ENCODE assay signal across 24 mouse cellular contexts in the genomic region with DNA sequence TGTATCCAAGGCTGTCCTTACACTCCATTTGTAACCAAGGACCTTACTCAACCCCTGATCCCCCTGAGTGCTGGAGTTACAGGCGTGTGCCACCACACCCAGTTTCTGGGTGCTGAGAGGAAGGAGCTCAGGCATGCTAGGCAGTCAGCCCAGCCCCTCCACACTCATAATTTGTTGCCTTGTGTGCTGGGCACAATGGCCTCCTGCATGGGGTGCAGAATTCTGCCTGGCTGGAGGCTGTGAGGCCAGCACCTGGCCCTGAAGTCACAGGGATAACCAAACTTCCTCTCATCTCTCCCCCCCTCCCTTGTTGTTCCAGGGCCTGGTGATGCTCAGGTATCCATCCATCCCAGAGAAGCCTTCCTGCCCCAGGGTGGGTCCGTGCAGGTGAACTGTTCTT. TPM values are rescaled to one million over a fixed set of nuclear protein-coding genes. Genes with fewer than 3 reads are reported as not detected.
DNase-seq lines count a peak whose midpoint lies in the region; ATAC-seq lines count a peak whose summit lies in the region.
"Had no signal": no experiment of that assay in that cellular context is flagged by ENCODE, and none has a peak within 500 bp of the region (broad histone marks: within the 10 kb centered on the region; RNA-seq: fewer than 3 reads in every experiment).

No protein-coding gene starts in this region.

- H3K4me2 ChIP-seq in liver, embryonic 13.5 days, result no peak overlapping the region
- H3K4me2 ChIP-seq: embryonic facial prominence, embryonic 12.5 days; forebrain, embryonic 13.5 days; forebrain, embryonic 15.5 days had no signal

- no peak for ATAC-seq in liver, embryonic 13.5 days (ENCODE audit: low read depth)
- no peak for ATAC-seq in megakaryocyte, adult 5-6 weeks (ENCODE audit: poor library complexity, severe bottlenecking)
- ATAC-seq: activated CD4-positive, CD25-positive, alpha-beta regulatory T cell, adult 4 months; CD4-positive, CD25-positive, alpha-beta regulatory T cell, adult 4 months; forebrain, embryonic 13.5 days; forebrain, embryonic 15.5 days; Patski had no signal

- H3K9me3 ChIP-seq in liver, embryonic 13.5 days (replicated peaks), result no peaks in the 10 kb centered on the region
- H3K9me3 ChIP-seq in megakaryocyte, embryonic 14.5 days, result no peaks in the 10 kb centered on the region
- H3K9me3 ChIP-seq: embryonic facial prominence, embryonic 10.5 days; embryonic facial prominence, embryonic 12.5 days; forebrain, embryonic 13.5 days; forebrain, embryonic 15.5 days; G1E had no signal

- H3K9ac ChIP-seq in liver, embryonic 13.5 days, result 0 out of 2 replicates have a peak overlapping the region, but pooled peaks have one; percentile 3
- H3K9ac ChIP-seq: embryonic facial prominence, embryonic 12.5 days; forebrain, embryonic 13.5 days; forebrain, embryonic 15.5 days had no signal

- DNase-seq in heart, adult 11 months, result peak; percentile 92
- no peak for DNase-seq in heart, postnatal 36 days
- DNase-seq in liver, embryonic 13.5 days, result no peak
- no peak for DNase-seq in liver
- no peak for DNase-seq in gastrocnemius, postnatal 36 days
- DNase-seq: adrenal gland, adult 8-10 months; adrenal gland, postnatal 36 days; B cell, adult 2 months; cerebellum, adult 11-12 months; cerebellum, adult 2 months; cerebellum, adult 9-10 months; cerebellum, postnatal 10 days; cerebellum, postnatal 25 days had no signal

- no peak overlapping the region for H3K27ac ChIP-seq in liver, embryonic 13.5 days
- H3K27ac ChIP-seq: embryonic facial prominence, embryonic 10.5 days; embryonic facial prominence, embryonic 12.5 days; forebrain, embryonic 13.5 days; forebrain, embryonic 15.5 days had no signal

- WGBS in liver, embryonic 13.5 days (ENCODE audit: insufficient replicate concordance), result 57% methylated on average over 2 of the region's 2 CpGs

- peaks cover 37% of the 10 kb centered on the region for H3K4me1 ChIP-seq in liver, embryonic 13.5 days (replicated peaks)
- H3K4me1 ChIP-seq in megakaryocyte, embryonic 14.5 days, result peaks cover 49% of the 10 kb centered on the region

- intact Hi-C loops in heart, postnatal 36 days (cut with DNase I), result no loop called here
- intact Hi-C loops in gastrocnemius, postnatal 36 days (cut with DNase I), result no loop called here

- H3K36me3 ChIP-seq in liver, embryonic 13.5 days, result no peaks in the 10 kb centered on the region; the same call in 1 of the 2 replicates
- peaks cover 16% of the 10 kb centered on the region for H3K36me3 ChIP-seq in megakaryocyte, embryonic 14.5 days (replicated peaks; ENCODE audit: low read length)
- H3K36me3 ChIP-seq: embryonic facial prominence, embryonic 10.5 days; embryonic facial prominence, embryonic 12.5 days; forebrain, embryonic 15.5 days had no signal

- no peak overlapping the region for H3K4me3 ChIP-seq in liver, embryonic 13.5 days (replicated peaks)
- peak overlapping the region; percentile 73 for H3K4me3 ChIP-seq in megakaryocyte, embryonic 14.5 days (replicated peaks)
- H3K4me3 ChIP-seq: embryonic facial prominence, embryonic 10.5 days; embryonic facial prominence, embryonic 12.5 days; forebrain, embryonic 13.5 days; forebrain, embryonic 15.5 days had no signal

- peaks cover 49% of the 10 kb centered on the region for H3K27me3 ChIP-seq in liver, embryonic 13.5 days
- peaks cover 60% of the 10 kb centered on the region for H3K27me3 ChIP-seq in megakaryocyte, embryonic 14.5 days (replicated peaks)

RNA-seq across cellular contexts. Expression of a gene that starts 2.8 kb away (rescaled TPM):
- total RNA-seq in heart, postnatal 36 days (2021), result 1 to 10 TPM; 8.5 to 9.9 TPM
- 9.6 and 9.7 TPM in 2 replicates for polyA plus RNA-seq in liver, embryonic 13.5 days (2015; fragmentation: Nextera tagmentation; extraction: Ambion mirVana)
- 8.8 and 10.8 TPM in 2 replicates for polyA plus RNA-seq in megakaryocyte, embryonic 14.5 days (2012; ENCODE audit: insufficient read depth, low replicate concordance)
- 9.6 and 15.3 TPM in 2 replicates for total RNA-seq in megakaryocyte, adult 5-6 weeks (2015)
- total RNA-seq in megakaryocyte, adult 5-6 weeks (2017), result 19.5 and 20.5 TPM in 2 replicates
- total RNA-seq in gastrocnemius, postnatal 36 days (2021), result 1 to 10 TPM; 1.9 to 2.1 TPM

RNA-seq across cellular contexts. Expression of a gene that starts 10.6 kb away (rescaled TPM):
- 1 to 10 TPM in 1 of 2 experiments, under 1 TPM in 1; 0.65 to 1.1 TPM for total RNA-seq in heart, postnatal 36 days (2021)
- 244 and 254 TPM in 2 replicates for polyA plus RNA-seq in liver, embryonic 13.5 days (2015; fragmentation: Nextera tagmentation; extraction: Ambion mirVana)
- 5.3 and 7.9 TPM in 2 replicates for polyA plus RNA-seq in megakaryocyte, embryonic 14.5 days (2012; ENCODE audit: insufficient read depth, low replicate concordance)
- total RNA-seq in megakaryocyte, adult 5-6 weeks (2015), result 0.91 and 1.1 TPM in 2 replicates
- total RNA-seq in megakaryocyte, adult 5-6 weeks (2017), result 0.44 and 2.4 TPM in 2 replicates
- 1 to 10 TPM; 1.2 to 1.7 TPM for total RNA-seq in gastrocnemius, postnatal 36 days (2021)

RNA-seq across cellular contexts. Expression of a gene that starts 13.3 kb away (rescaled TPM):
- not detected for total RNA-seq in heart, postnatal 36 days (2021)
- 0.21 and 0.29 TPM in 2 replicates for polyA plus RNA-seq in liver, embryonic 13.5 days (2015; fragmentation: Nextera tagmentation; extraction: Ambion mirVana)
- 3.0 and 9.9 TPM in 2 replicates for polyA plus RNA-seq in megakaryocyte, embryonic 14.5 days (2012; ENCODE audit: insufficient read depth, low replicate concordance)
- total RNA-seq in megakaryocyte, adult 5-6 weeks (2015), result not detected in 2 replicates
- total RNA-seq in megakaryocyte, adult 5-6 weeks (2017), result not detected in 2 replicates
- not detected for total RNA-seq in gastrocnemius, postnatal 36 days (2021)
- polyA plus RNA-seq: activated CD4-positive, CD25-positive, alpha-beta regulatory T cell, adult 4 months; embryonic facial prominence, embryonic 10.5 days; forebrain, embryonic 11.5 days had no signal

RNA-seq across cellular contexts. Expression of a gene that starts 16.1 kb away (rescaled TPM):
- total RNA-seq in heart, postnatal 36 days (2021), result 100 to 1,000 TPM; 139 to 148 TPM
- polyA plus RNA-seq in liver, embryonic 13.5 days (2015; fragmentation: Nextera tagmentation; extraction: Ambion mirVana), result 81.2 and 84.0 TPM in 2 replicates
- 62.4 and 63.4 TPM in 2 replicates for polyA plus RNA-seq in megakaryocyte, embryonic 14.5 days (2012; ENCODE audit: insufficient read depth, low replicate concordance)
- total RNA-seq in megakaryocyte, adult 5-6 weeks (2015), result 47.3 and 63.6 TPM in 2 replicates
- total RNA-seq in megakaryocyte, adult 5-6 weeks (2017), result 44.5 and 50.3 TPM in 2 replicates
- 10 to 100 TPM; 58.5 to 58.7 TPM for total RNA-seq in gastrocnemius, postnatal 36 days (2021)

RNA-seq across cellular contexts. Expression of a gene that starts 42.0 kb away (rescaled TPM):
- 1 to 10 TPM; 3.9 to 5.1 TPM for total RNA-seq in heart, postnatal 36 days (2021)
- polyA plus RNA-seq in liver, embryonic 13.5 days (2015; fragmentation: Nextera tagmentation; extraction: Ambion mirVana), result 4.7 and 4.8 TPM in 2 replicates
- polyA plus RNA-seq in megakaryocyte, embryonic 14.5 days (2012; ENCODE audit: insufficient read depth, low replicate concordance), result 4.0 and 8.4 TPM in 2 replicates
- total RNA-seq in megakaryocyte, adult 5-6 weeks (2015), result 7.5 and 8.9 TPM in 2 replicates
- total RNA-seq in megakaryocyte, adult 5-6 weeks (2017), result 2.8 and 3.0 TPM in 2 replicates
- total RNA-seq in gastrocnemius, postnatal 36 days (2021), result 1 to 10 TPM; 1.5 to 1.6 TPM
